Comparison of ENCODE assay signal across 20 mouse cellular contexts in the genomic region with DNA sequence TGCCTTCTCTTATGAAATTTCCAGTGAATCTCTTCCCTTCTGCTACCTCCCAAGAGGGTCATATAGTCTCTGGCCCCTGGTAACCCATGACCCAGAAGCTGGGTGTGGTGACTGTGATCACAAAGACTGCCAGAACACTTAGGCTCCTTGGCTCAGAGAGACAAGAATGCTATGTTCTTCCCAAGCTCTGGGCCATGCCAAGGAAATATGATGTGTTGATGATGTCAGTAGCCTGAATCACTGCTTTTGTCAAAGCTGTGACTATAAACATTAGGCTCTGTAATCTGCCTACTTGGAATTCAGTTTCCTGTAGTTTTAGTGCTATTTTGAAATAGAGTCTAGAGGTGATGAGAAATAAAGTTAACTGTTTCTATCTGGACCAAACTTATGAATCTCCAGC.
DNase-seq lines count a peak whose midpoint lies in the region; ATAC-seq and TF ChIP-seq lines count a peak whose summit lies in the region.
"Had no signal": no experiment of that assay in that cellular context is flagged by ENCODE, and none has a peak within 500 bp of the region (broad histone marks: within the 10 kb centered on the region; RNA-seq: fewer than 3 reads in every experiment).

No protein-coding gene starts in this region.

- H3K9ac ChIP-seq in lung, embryonic 14.5 days: no peak overlapping the region
- H3K9ac ChIP-seq: embryonic facial prominence, embryonic 13.5 days; hindbrain, embryonic 15.5 days; liver, postnatal 0 days had no signal

- no peak for TF ChIP-seq CTCF in lung, embryonic 14.5 days (IDR thresholded peaks at IDR 0.05; ENCODE audit: low read depth)

- H3K4me1 ChIP-seq in lung, embryonic 14.5 days (ENCODE audit: insufficient read depth): peaks cover 6% of the 10 kb centered on the region; the same call in 1 of the 2 replicates
- H3K4me1 ChIP-seq: embryonic facial prominence, embryonic 13.5 days; forebrain, embryonic 10.5 days; hindbrain, embryonic 15.5 days had no signal

- peak; percentile 90 for DNase-seq in heart, adult 11 months
- DNase-seq in heart, postnatal 4 days: no peak
- peak; percentile 12 for DNase-seq in urinary bladder, postnatal 25 days (ENCODE audit: low spot score)
- DNase-seq in urinary bladder, postnatal 4 days (ENCODE audit: low spot score in 2 of 2): no peak
- DNase-seq in lung, embryonic 14.5 days: peak; percentile 88
- DNase-seq in lung, postnatal 4 days: peak; percentile 61 to 75
- no peak for DNase-seq in left cerebral cortex, adult 11 months (ENCODE audit: low spot score)
- DNase-seq: adrenal gland, adult 8-10 months; cerebellum, adult 8-10 months; kidney, adult 11 months; kidney, postnatal 10 days; layer of hippocampus, adult 9-11 months; liver; liver, postnatal 0 days; thymus, postnatal 4 days had no signal

- H3K9me3 ChIP-seq in lung, embryonic 14.5 days (ENCODE audit: low read depth, low read length): no peaks in the 10 kb centered on the region
- H3K9me3 ChIP-seq: embryonic facial prominence, embryonic 13.5 days; hindbrain, embryonic 15.5 days had no signal

- H3K36me3 ChIP-seq in lung, embryonic 14.5 days (ENCODE audit: insufficient read depth): no peaks in the 10 kb centered on the region
- H3K36me3 ChIP-seq: embryonic facial prominence, embryonic 13.5 days; forebrain, embryonic 10.5 days; hindbrain, embryonic 15.5 days had no signal

- H3K27ac ChIP-seq in lung, embryonic 14.5 days (ENCODE audit: low read depth): no peak overlapping the region
- H3K27ac ChIP-seq: embryonic facial prominence, embryonic 13.5 days; forebrain, embryonic 10.5 days; hindbrain, embryonic 15.5 days had no signal

- no peaks in the 10 kb centered on the region for H3K27me3 ChIP-seq in lung, embryonic 14.5 days (ENCODE audit: insufficient read depth, low read length)
- H3K27me3 ChIP-seq: embryonic facial prominence, embryonic 13.5 days; hindbrain, embryonic 15.5 days had no signal

- no peak overlapping the region for H3K4me2 ChIP-seq in lung, embryonic 14.5 days
- H3K4me2 ChIP-seq: embryonic facial prominence, embryonic 13.5 days; hindbrain, embryonic 15.5 days; midbrain, embryonic 11.5 days had no signal

- no peak overlapping the region for H3K4me3 ChIP-seq in lung, embryonic 14.5 days (ENCODE audit: low read depth, low read length)
- H3K4me3 ChIP-seq: embryonic facial prominence, embryonic 13.5 days; forebrain, embryonic 10.5 days; hindbrain, embryonic 15.5 days had no signal

- peak; percentile 94 for ATAC-seq in lung, embryonic 14.5 days (ENCODE audit: insufficient read depth)
- no peak for ATAC-seq in cerebellum, adult (ENCODE audit: insufficient number of reproducible peaks, low FRiP score, low TSS enrichment)
- ATAC-seq: liver, postnatal 0 days had no signal

Comparison
In these comparisons a context has a peak if more than half of its experiments do, and no peak if none do; other contexts are left out.
1. DNase-seq: peak in heart, adult 11 months (single experiment), urinary bladder, postnatal 25 days (single experiment), lung, embryonic 14.5 days (single experiment) and lung, postnatal 4 days (2 of 2); none in heart, postnatal 4 days (single experiment), urinary bladder, postnatal 4 days (0 of 2) and left cerebral cortex, adult 11 months (single experiment).